Mouse (Mus musculus): ENCODE data around the gene Prmt3. TPM values are rescaled to one million over a fixed set of nuclear protein-coding genes. Genes with fewer than 3 reads are reported as not detected.

The Prmt3 gene
- total and polyA plus RNA-seq, 2 experiments from 2014 or later: 40.4 to 51.2 TPM

DNA sequence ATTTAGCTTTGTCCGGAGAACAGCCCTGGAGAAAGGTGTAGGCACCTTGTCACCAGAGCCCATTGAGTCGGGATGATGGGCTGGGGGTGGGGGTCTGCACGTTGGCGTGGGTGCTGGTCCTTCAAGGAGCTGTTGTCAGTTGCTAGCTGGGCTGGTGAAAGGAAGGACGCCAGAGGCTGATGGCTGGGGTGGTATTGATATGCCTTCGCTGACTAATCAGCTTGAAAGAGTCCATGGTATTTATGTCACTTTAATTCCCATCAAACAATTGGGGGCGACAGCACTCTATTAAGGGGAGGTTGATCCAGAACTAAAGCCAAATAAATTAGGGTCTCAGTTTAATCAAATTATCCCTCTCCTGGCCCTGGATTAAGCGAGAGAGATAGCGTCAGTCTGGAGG lies 9.6 kb upstream of the Prmt3 start:
- no peak for DNase-seq (ENCODE audit: low spot score)
- H3K9me3 ChIP-seq (ENCODE audit: low read length): no peaks in the 10 kb centered on the region
- WGBS: 34% methylated on average over 9 of the region's 9 CpGs
- no peak for TF ChIP-seq CTCF (IDR thresholded peaks at IDR 0.05; ENCODE audit: low read depth)
- H3K4me3 ChIP-seq (ENCODE audit: low read length): no peak overlapping the region
- H3K4me2 ChIP-seq (ENCODE audit: low read depth, low read length): no peak overlapping the region
- no peak overlapping the region for H3K9ac ChIP-seq (replicated peaks; ENCODE audit: low read length)
- no peak for ATAC-seq
- H3K27ac ChIP-seq: no peak overlapping the region
- no peaks in the 10 kb centered on the region for H3K27me3 ChIP-seq (ENCODE audit: insufficient read depth, low read length)
- no peaks in the 10 kb centered on the region for H3K36me3 ChIP-seq (ENCODE audit: insufficient read depth, low read length)
- no peaks in the 10 kb centered on the region for H3K4me1 ChIP-seq (ENCODE audit: insufficient read depth, low read length)

- Histone ChIP-seq H3K27ac (no peak overlapping the region), H3K4me2 (ENCODE audit: low read depth, low read length) (no peak overlapping the region), H3K27me3 (ENCODE audit: insufficient read depth, low read length) (no peaks in the 10 kb centered on the region), H3K4me1 (ENCODE audit: insufficient read depth, low read length) (no peaks in the 10 kb centered on the region), H3K36me3 (ENCODE audit: insufficient read depth, low read length) (no peaks in the 10 kb centered on the region), H3K9ac (replicated peaks; ENCODE audit: low read length) (no peak overlapping the region), H3K9me3 (ENCODE audit: low read length) (no peaks in the 10 kb centered on the region), H3K4me3 (ENCODE audit: low read length) (no peak overlapping the region)
- no peak for ATAC-seq
- TF ChIP-seq CTCF (IDR thresholded peaks at IDR 0.05; ENCODE audit: low read depth): no peak
- DNase-seq (ENCODE audit: low spot score): no peak
- 91% methylated on average over 2 of the region's 2 CpGs for whole genome bisulfite sequencing
Observed at GRCm38 (mm10) chr7:49774396-49774795, 3.8 kb upstream of the Prmt3 start.

DNA sequence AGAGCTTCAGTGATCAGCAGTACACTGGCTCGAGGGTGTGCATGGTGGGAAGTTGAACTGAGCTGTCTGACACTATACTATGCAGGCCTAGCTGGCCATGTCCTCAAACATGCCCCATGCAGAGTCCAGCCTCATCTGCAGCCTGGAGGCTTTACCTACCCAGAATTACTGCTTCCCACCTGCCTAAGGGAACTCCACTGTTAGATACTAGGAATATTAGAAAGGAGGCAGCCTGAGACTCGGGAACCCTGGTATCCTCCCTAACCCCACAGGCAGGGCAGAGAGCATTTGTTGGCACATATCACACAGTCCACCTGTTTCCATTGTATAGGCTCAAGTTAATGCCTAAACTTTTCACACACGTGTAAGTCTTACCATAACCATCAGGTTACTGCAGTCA lies 561 bp upstream of the Prmt3 start:
- Histone ChIP-seq H3K4me2 (ENCODE audit: low read depth, low read length) (0 out of 2 replicates have a peak overlapping the region, but pooled peaks have one; percentile 68), H3K9me3 (ENCODE audit: low read length) (no peaks in the 10 kb centered on the region), H3K36me3 (ENCODE audit: insufficient read depth, low read length) (peaks cover 7% of the 10 kb centered on the region; the same call in 1 of the 2 replicates), H3K9ac (replicated peaks; ENCODE audit: low read length) (no peak overlapping the region), H3K27me3 (ENCODE audit: insufficient read depth, low read length) (no peaks in the 10 kb centered on the region), H3K4me1 (ENCODE audit: insufficient read depth, low read length) (no peaks in the 10 kb centered on the region; the same call in 1 of the 2 replicates), H3K27ac (no peak overlapping the region), H3K4me3 (ENCODE audit: low read length) (no peak overlapping the region)
- no peak for DNase-seq (ENCODE audit: low spot score)
- 45% methylated on average over 3 of the region's 3 CpGs for WGBS
- peak; percentile 6; the same call in 1 of the 2 replicates for ATAC-seq
- no peak for TF ChIP-seq CTCF (IDR thresholded peaks at IDR 0.05; ENCODE audit: low read depth)

GRCm38 (mm10) chr7:49778904-49779615 lies 914 bp downstream of the Prmt3 start:
- ATAC-seq (peak; percentile 41), DNase-seq (ENCODE audit: low spot score) (peak; percentile 53)
- Histone ChIP-seq H3K9me3 (ENCODE audit: low read length) (no peaks in the 10 kb centered on the region), H3K27me3 (ENCODE audit: insufficient read depth, low read length) (no peaks in the 10 kb centered on the region), H3K27ac (peak overlapping the region; percentile 92), H3K36me3 (ENCODE audit: insufficient read depth, low read length) (peaks cover 7% of the 10 kb centered on the region; the same call in 1 of the 2 replicates), H3K4me3 (ENCODE audit: low read length) (peak overlapping the region; percentile 60), H3K9ac (replicated peaks; ENCODE audit: low read length) (no peak overlapping the region; the same call in 1 of the 2 replicates), H3K4me2 (ENCODE audit: low read depth, low read length) (peak overlapping the region; percentile 68), H3K4me1 (ENCODE audit: insufficient read depth, low read length) (no peaks in the 10 kb centered on the region; the same call in 1 of the 2 replicates)
- 68% methylated on average over 12 of the region's 12 CpGs for WGBS
- TF ChIP-seq CTCF (IDR thresholded peaks at IDR 0.05; ENCODE audit: low read depth): no peak; the same call in 1 of the 2 replicates

DNA sequence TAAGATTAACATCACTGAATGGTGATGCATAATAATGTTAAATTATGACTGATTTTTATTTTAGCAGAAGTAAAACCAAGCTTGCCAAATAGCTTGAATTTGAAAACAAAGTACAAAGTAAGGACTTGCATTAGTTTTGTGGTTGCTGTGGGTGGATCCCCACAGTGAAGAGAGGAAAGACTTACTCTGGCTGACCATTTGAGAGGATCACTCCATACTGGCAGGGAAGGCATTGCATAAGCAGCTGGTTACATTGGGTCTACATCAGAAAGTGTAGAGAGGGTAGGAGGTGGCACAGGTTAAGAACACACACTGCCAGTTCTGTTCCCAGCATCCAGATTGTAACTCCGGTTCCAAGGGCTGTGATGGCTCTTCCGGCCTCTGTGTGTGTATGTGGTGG lies 4.9 kb downstream of the Prmt3 start:
- DNase-seq (ENCODE audit: low spot score) (no peak), ATAC-seq (no peak)
- Histone ChIP-seq H3K27ac (no peak overlapping the region), H3K4me3 (ENCODE audit: low read length) (no peak overlapping the region), H3K4me1 (ENCODE audit: insufficient read depth, low read length) (no peaks in the 10 kb centered on the region; the same call in 1 of the 2 replicates), H3K9ac (replicated peaks; ENCODE audit: low read length) (no peak overlapping the region), H3K36me3 (ENCODE audit: insufficient read depth, low read length) (peaks cover 12% of the 10 kb centered on the region; the same call in 1 of the 2 replicates), H3K27me3 (ENCODE audit: insufficient read depth, low read length) (no peaks in the 10 kb centered on the region), H3K9me3 (ENCODE audit: low read length) (no peaks in the 10 kb centered on the region), H3K4me2 (ENCODE audit: low read depth, low read length) (no peak overlapping the region)
- no peak for TF ChIP-seq CTCF (IDR thresholded peaks at IDR 0.05; ENCODE audit: low read depth)
- 92% methylated on average over 2 of the region's 2 CpGs for WGBS

GRCm38 (mm10) chr7:49785141-49785540 lies 7.0 kb downstream of the Prmt3 start:
- Histone ChIP-seq H3K4me2 (ENCODE audit: low read depth, low read length) (no peak overlapping the region), H3K4me1 (ENCODE audit: insufficient read depth, low read length) (no peaks in the 10 kb centered on the region), H3K4me3 (ENCODE audit: low read length) (no peak overlapping the region), H3K27me3 (ENCODE audit: insufficient read depth, low read length) (no peaks in the 10 kb centered on the region), H3K36me3 (ENCODE audit: insufficient read depth, low read length) (peaks cover 15% of the 10 kb centered on the region; the same call in 1 of the 2 replicates), H3K9ac (replicated peaks; ENCODE audit: low read length) (no peak overlapping the region), H3K9me3 (ENCODE audit: low read length) (no peaks in the 10 kb centered on the region), H3K27ac (no peak overlapping the region)
- DNase-seq (ENCODE audit: low spot score): no peak
- WGBS: 98% methylated on average over 7 of the region's 7 CpGs
- TF ChIP-seq CTCF (IDR thresholded peaks at IDR 0.05; ENCODE audit: low read depth): no peak
- ATAC-seq: no peak
